Comparison of ENCODE assay signal across 11 mouse cellular contexts in the genomic region with DNA sequence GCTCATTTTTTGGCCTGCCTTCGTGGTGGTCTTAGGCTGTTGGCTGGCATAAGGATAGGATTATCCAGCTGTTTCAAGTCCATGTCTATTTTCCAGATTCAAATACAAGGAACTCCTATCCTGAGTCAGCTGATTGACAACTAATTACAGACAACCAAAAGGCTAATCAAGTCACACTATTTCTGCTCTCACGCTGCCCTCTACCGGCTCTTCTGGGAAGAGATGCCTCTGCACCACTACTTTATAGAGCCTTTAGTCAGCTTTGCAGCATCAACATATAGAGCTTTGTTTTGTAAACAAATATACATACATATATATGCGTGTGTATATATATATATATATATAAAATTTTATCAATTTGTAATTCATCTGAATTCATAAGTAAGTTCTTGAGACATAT.
DNase-seq lines count a peak whose midpoint lies in the region; ATAC-seq lines count a peak whose summit lies in the region.
"Had no signal": no experiment of that assay in that cellular context is flagged by ENCODE, and none has a peak within 500 bp of the region (broad histone marks: within the 10 kb centered on the region; RNA-seq: fewer than 3 reads in every experiment).

No protein-coding gene starts in this region.

- no peaks in the 10 kb centered on the region for H3K27me3 ChIP-seq in midbrain, embryonic 14.5 days (ENCODE audit: control insufficient read depth, insufficient read depth, low read length)
- H3K27me3 ChIP-seq in midbrain, embryonic 16.5 days (ENCODE audit: control insufficient read depth, insufficient read depth, low read depth, low read length), result no peaks in the 10 kb centered on the region
- no peaks in the 10 kb centered on the region for H3K27me3 ChIP-seq in midbrain, embryonic 15.5 days (replicated peaks)
- H3K27me3 ChIP-seq: heart, embryonic 15.5 days had no signal

- ATAC-seq in cerebellum, adult (ENCODE audit: insufficient number of reproducible peaks, low FRiP score, low TSS enrichment), result no peak
- peak; percentile 31; the same call in 1 of the 2 replicates for ATAC-seq in midbrain, embryonic 14.5 days (ENCODE audit: low FRiP score, low TSS enrichment)
- ATAC-seq in midbrain, embryonic 16.5 days, result no peak
- 0 out of 2 replicates have a peak, but pooled peaks have one; percentile 43 for ATAC-seq in midbrain, embryonic 15.5 days (replicated peaks)

- peak; percentile 33 for DNase-seq in cerebellum, adult 9-10 months
- DNase-seq in midbrain, embryonic 14.5 days, result peak; percentile 74
- peak; percentile 9 for DNase-seq in c-Kit-positive CD71-positive TER-119-negative erythroid progenitor cells, embryonic 14.5 days (ENCODE audit: low read depth)
- DNase-seq in kidney, adult 18-20 months, result peak; percentile 27
- DNase-seq in right cerebral cortex, adult 18-20 months, result no peak

- H3K4me2 ChIP-seq in midbrain, embryonic 14.5 days (ENCODE audit: low read length), result no peak overlapping the region
- H3K4me2 ChIP-seq in midbrain, embryonic 16.5 days (ENCODE audit: low read length), result no peak overlapping the region
- no peak overlapping the region for H3K4me2 ChIP-seq in midbrain, embryonic 15.5 days
- H3K4me2 ChIP-seq: heart, embryonic 15.5 days had no signal

- WGBS in midbrain, embryonic 14.5 days, result 27% methylated on average over 4 of the region's 4 CpGs
- 29% methylated on average over 4 of the region's 4 CpGs for WGBS in midbrain, embryonic 16.5 days
- WGBS in midbrain, embryonic 15.5 days, result 21% methylated on average over 4 of the region's 4 CpGs

- no peak overlapping the region for H3K27ac ChIP-seq in midbrain, embryonic 14.5 days (replicated peaks; ENCODE audit: low read depth, low read length)
- no peak overlapping the region for H3K27ac ChIP-seq in midbrain, embryonic 16.5 days (ENCODE audit: low read length)
- H3K27ac ChIP-seq in midbrain, embryonic 15.5 days, result no peak overlapping the region
- H3K27ac ChIP-seq: heart, embryonic 15.5 days had no signal

- H3K36me3 ChIP-seq in midbrain, embryonic 14.5 days (ENCODE audit: control insufficient read depth, insufficient read depth, low read length), result no peaks in the 10 kb centered on the region
- H3K36me3 ChIP-seq in midbrain, embryonic 16.5 days (ENCODE audit: control insufficient read depth, insufficient read depth, low read length), result 0 out of 2 replicates have a peak, but pooled peaks cover 4% of the 10 kb centered on the region
- no peaks in the 10 kb centered on the region for H3K36me3 ChIP-seq in midbrain, embryonic 15.5 days (replicated peaks)
- H3K36me3 ChIP-seq: G1E; heart, embryonic 15.5 days had no signal

- no peak overlapping the region for H3K4me3 ChIP-seq in midbrain, embryonic 14.5 days (replicated peaks; ENCODE audit: low read depth, low read length)
- no peak overlapping the region for H3K4me3 ChIP-seq in midbrain, embryonic 16.5 days (ENCODE audit: low read depth, low read length)
- no peak overlapping the region for H3K4me3 ChIP-seq in midbrain, embryonic 15.5 days
- H3K4me3 ChIP-seq: heart, embryonic 15.5 days; megakaryocyte, embryonic 14.5 days had no signal

- H3K9ac ChIP-seq in midbrain, embryonic 14.5 days (replicated peaks; ENCODE audit: low read length), result no peak overlapping the region
- no peak overlapping the region for H3K9ac ChIP-seq in midbrain, embryonic 16.5 days (ENCODE audit: low read depth, low read length)
- no peak overlapping the region for H3K9ac ChIP-seq in midbrain, embryonic 15.5 days
- H3K9ac ChIP-seq: heart, embryonic 15.5 days had no signal

- no peaks in the 10 kb centered on the region for H3K4me1 ChIP-seq in midbrain, embryonic 14.5 days (ENCODE audit: control insufficient read depth, insufficient read depth, low read length)
- no peaks in the 10 kb centered on the region; the same call in 1 of the 2 replicates for H3K4me1 ChIP-seq in midbrain, embryonic 16.5 days (ENCODE audit: control insufficient read depth, insufficient read depth, low read length)
- peaks cover 3% of the 10 kb centered on the region; the same call in 1 of the 2 replicates for H3K4me1 ChIP-seq in midbrain, embryonic 15.5 days
- H3K4me1 ChIP-seq: heart, embryonic 15.5 days had no signal

- H3K9me3 ChIP-seq in midbrain, embryonic 14.5 days (ENCODE audit: control insufficient read depth, low read length), result no peaks in the 10 kb centered on the region
- no peaks in the 10 kb centered on the region for H3K9me3 ChIP-seq in midbrain, embryonic 16.5 days (replicated peaks; ENCODE audit: control insufficient read depth, low read length, poor library complexity, severe bottlenecking)
- no peaks in the 10 kb centered on the region for H3K9me3 ChIP-seq in midbrain, embryonic 15.5 days
- H3K9me3 ChIP-seq: G1E; heart, embryonic 15.5 days; megakaryocyte, embryonic 14.5 days had no signal

Comparison
In these comparisons a context has a peak if more than half of its experiments do, and no peak if none do; other contexts are left out.
1. ATAC-seq: peak in midbrain, embryonic 14.5 days (single experiment) and midbrain, embryonic 15.5 days (single experiment); none in cerebellum, adult (single experiment) and midbrain, embryonic 16.5 days (single experiment).